Mouse (Mus musculus): ENCODE data around the gene Akt3. TPM values are rescaled to one million over a fixed set of nuclear protein-coding genes. Genes with fewer than 3 reads are reported as not detected.

Gene Akt3
- polyA plus RNA-seq (2016; fragmentation: Nextera tagmentation; extraction: Ambion mirVana), result 11.4 TPM in 2 replicates

- peaks cover 34% of the 10 kb centered on the region for H3K4me1 ChIP-seq
- H3K4me3 ChIP-seq, result peak within 1 kb of the TSS; percentile 99
- H3K36me3 ChIP-seq (replicated peaks), result no peaks in the 10 kb centered on the region
- H3K9me3 ChIP-seq, result no peaks in the 10 kb centered on the region
- peak within 1 kb of the TSS; percentile 100 for H3K27ac ChIP-seq
- H3K27me3 ChIP-seq (ENCODE audit: poor library complexity, severe bottlenecking), result peaks cover 13% of the 10 kb centered on the region
- 0% methylated on average over 10 of the region's 32 CpGs for WGBS
- no peak for DNase-seq (ENCODE audit: extremely low spot score, low spot score)
These were observed at the start of gene Akt3 for GRCm38 (mm10) chr1:177258034-177258342. TSS of gene Akt3 (minus strand) at chr1:177258203.

DNA sequence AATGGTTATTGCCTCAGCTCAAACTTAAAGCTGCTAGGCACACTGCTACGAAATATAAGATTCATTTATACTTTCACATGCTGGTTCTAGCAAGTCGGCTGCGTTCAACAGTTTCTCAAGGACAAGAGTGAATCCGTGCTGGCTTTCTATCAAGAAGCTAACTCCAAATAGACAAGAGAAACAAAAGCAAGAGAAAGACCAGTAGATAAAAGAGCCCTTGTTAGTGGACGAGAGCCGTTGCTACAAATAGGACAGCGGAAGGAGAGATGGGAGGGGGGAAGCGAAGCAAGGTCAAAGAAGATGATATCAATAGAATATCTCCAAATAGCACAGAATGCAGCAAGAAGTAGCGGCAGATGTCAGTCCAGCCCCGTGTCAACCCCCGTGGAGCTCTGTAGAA is 49.5 kb upstream of the Akt3 start:
- H3K4me1 ChIP-seq, result peaks cover 11% of the 10 kb centered on the region
- no peaks in the 10 kb centered on the region for H3K27me3 ChIP-seq (ENCODE audit: poor library complexity, severe bottlenecking)
- no peak for DNase-seq (ENCODE audit: extremely low spot score, low spot score)
- H3K27ac ChIP-seq, result no peak overlapping the region
- 78% methylated on average over 11 of the region's 11 CpGs for WGBS
- H3K4me3 ChIP-seq, result no peak overlapping the region
- no peaks in the 10 kb centered on the region for H3K9me3 ChIP-seq
- H3K36me3 ChIP-seq (replicated peaks), result no peaks in the 10 kb centered on the region

DNA sequence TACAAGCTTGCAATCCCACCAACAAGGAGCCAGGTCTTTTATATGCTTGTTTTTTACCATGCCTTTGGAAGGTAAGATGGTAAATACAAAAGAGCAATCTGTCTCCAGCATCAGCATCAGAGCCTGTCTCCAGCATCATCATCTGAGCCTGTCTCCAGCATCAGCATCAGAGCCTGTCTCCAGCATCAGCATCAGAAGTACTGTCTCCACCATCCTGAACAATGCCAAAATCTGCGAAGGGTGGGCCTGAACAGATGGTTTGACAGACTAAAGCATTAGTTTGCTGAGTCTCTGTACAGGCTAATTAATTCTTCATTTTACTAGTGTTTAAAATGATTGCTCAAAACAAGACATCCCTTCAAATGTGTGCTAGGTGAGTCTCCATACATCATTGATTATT is 40.2 kb upstream of the Akt3 start:
- Histone ChIP-seq H3K4me1 (0 out of 2 replicates have a peak, but pooled peaks cover 3% of the 10 kb centered on the region), H3K9me3 (no peaks in the 10 kb centered on the region), H3K27me3 (ENCODE audit: poor library complexity, severe bottlenecking) (no peaks in the 10 kb centered on the region), H3K36me3 (replicated peaks) (no peaks in the 10 kb centered on the region), H3K4me3 (no peak overlapping the region), H3K27ac (no peak overlapping the region)
- WGBS, result 95% methylated on average over 1 of the region's 1 CpGs
- no peak for DNase-seq (ENCODE audit: extremely low spot score, low spot score)

- no peak overlapping the region for H3K4me3 ChIP-seq
- no peaks in the 10 kb centered on the region for H3K36me3 ChIP-seq (replicated peaks)
- H3K27ac ChIP-seq, result no peak overlapping the region
- peaks cover 6% of the 10 kb centered on the region for H3K4me1 ChIP-seq
- H3K27me3 ChIP-seq (ENCODE audit: poor library complexity, severe bottlenecking), result no peaks in the 10 kb centered on the region
- no peak for DNase-seq (ENCODE audit: extremely low spot score, low spot score)
- no peaks in the 10 kb centered on the region for H3K9me3 ChIP-seq
- WGBS, result 7% methylated on average over 3 of the region's 3 CpGs
These were observed 28.8 kb upstream of the Akt3 start for GRCm38 (mm10) chr1:177286764-177287163.

- DNase-seq (ENCODE audit: extremely low spot score, low spot score), result no peak
- no peak overlapping the region for H3K27ac ChIP-seq
- no peaks in the 10 kb centered on the region for H3K27me3 ChIP-seq (ENCODE audit: poor library complexity, severe bottlenecking)
- H3K4me3 ChIP-seq, result no peak overlapping the region
- peaks cover 14% of the 10 kb centered on the region for H3K4me1 ChIP-seq
- H3K36me3 ChIP-seq (replicated peaks), result no peaks in the 10 kb centered on the region
- H3K9me3 ChIP-seq, result no peaks in the 10 kb centered on the region
These were observed 23.9 kb upstream of the Akt3 start for GRCm38 (mm10) chr1:177281925-177282324.

DNA sequence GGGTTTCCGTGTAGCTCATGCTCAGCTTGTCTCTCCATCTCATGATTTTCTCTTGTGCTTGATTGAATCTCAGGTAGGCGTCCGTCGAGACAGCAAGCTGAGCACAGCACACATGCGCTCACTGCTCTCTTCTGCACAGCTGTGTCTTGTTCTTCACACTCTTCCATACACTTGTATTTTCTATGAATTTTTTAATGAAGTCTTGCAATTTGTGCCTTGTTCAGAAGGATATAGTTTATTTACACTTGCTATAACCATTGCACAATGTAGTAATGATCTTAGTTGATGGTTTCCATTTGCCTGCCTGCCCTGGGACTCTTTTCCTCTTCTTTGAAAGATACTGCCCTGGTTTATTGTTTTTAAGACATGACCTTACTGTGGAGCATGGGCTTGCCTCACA is 19.4 kb upstream of the Akt3 start:
- no peak for DNase-seq (ENCODE audit: extremely low spot score, low spot score)
- no peaks in the 10 kb centered on the region for H3K36me3 ChIP-seq (replicated peaks)
- H3K27ac ChIP-seq, result no peak overlapping the region
- H3K4me3 ChIP-seq, result no peak overlapping the region
- peaks cover 9% of the 10 kb centered on the region for H3K4me1 ChIP-seq
- H3K9me3 ChIP-seq, result no peaks in the 10 kb centered on the region
- 92% methylated on average over 5 of the region's 5 CpGs for whole genome bisulfite sequencing
- no peaks in the 10 kb centered on the region for H3K27me3 ChIP-seq (ENCODE audit: poor library complexity, severe bottlenecking)

DNA sequence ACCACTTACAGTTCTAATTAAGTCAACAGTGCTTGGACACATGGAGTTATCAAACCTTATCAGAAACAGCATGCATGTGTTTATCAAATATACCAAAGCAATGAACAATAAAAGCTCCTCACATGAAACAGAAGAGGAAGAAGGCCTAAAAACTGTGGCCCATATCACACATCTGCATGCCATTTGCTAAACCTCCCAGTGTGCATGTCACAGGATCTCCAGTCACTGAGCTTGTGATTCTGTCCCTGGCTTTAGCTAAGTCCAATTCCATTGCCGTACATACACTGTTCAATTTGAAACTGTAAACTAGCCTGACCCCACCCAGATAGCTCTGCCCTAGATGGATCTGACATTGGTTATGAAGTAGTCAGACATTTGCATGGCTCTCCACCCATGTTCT is 9.6 kb upstream of the Akt3 start:
- DNase-seq (ENCODE audit: extremely low spot score, low spot score), result no peak
- H3K4me1 ChIP-seq, result no peaks in the 10 kb centered on the region
- H3K9me3 ChIP-seq, result no peaks in the 10 kb centered on the region
- H3K27me3 ChIP-seq (ENCODE audit: poor library complexity, severe bottlenecking), result no peaks in the 10 kb centered on the region
- H3K27ac ChIP-seq, result no peak overlapping the region
- H3K4me3 ChIP-seq, result no peak overlapping the region
- WGBS, result 84% methylated on average over 1 of the region's 1 CpGs
- H3K36me3 ChIP-seq (replicated peaks), result no peaks in the 10 kb centered on the region

GRCm38 (mm10) chr1:177262926-177263325 is 4.9 kb upstream of the Akt3 start:
- H3K4me3 ChIP-seq, result no peak overlapping the region
- no peak overlapping the region for H3K27ac ChIP-seq
- no peak for DNase-seq (ENCODE audit: extremely low spot score, low spot score)
- H3K27me3 ChIP-seq (ENCODE audit: poor library complexity, severe bottlenecking), result peaks cover 13% of the 10 kb centered on the region
- WGBS, result 80% methylated on average over 2 of the region's 2 CpGs
- H3K9me3 ChIP-seq, result no peaks in the 10 kb centered on the region
- peaks cover 15% of the 10 kb centered on the region for H3K4me1 ChIP-seq
- H3K36me3 ChIP-seq (replicated peaks), result no peaks in the 10 kb centered on the region

DNA sequence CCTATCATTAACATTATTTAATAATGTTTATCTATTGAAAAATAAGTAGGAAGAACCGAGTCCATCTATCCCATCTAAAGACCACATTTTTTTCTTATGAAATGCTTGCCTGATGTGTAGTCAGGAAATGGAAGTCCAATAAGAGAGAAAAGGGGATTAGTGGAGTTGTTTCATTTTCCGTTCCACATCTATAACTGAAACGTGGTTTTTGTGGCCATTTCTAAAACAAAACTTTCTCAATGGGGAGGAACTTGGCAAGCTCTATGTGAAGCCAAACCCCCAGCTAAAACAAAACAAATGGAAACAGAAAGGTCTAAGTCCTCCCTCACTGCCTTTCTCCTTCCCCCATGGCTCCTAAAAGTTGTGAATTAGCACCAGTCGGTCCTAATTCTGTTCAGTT is 2.8 kb upstream of the Akt3 start:
- H3K4me1 ChIP-seq, result peaks cover 29% of the 10 kb centered on the region
- H3K27me3 ChIP-seq (ENCODE audit: poor library complexity, severe bottlenecking), result peaks cover 13% of the 10 kb centered on the region
- H3K27ac ChIP-seq, result no peak overlapping the region
- 79% methylated on average over 4 of the region's 4 CpGs for WGBS
- DNase-seq (ENCODE audit: extremely low spot score, low spot score), result no peak
- H3K36me3 ChIP-seq (replicated peaks), result no peaks in the 10 kb centered on the region
- no peak overlapping the region for H3K4me3 ChIP-seq
- H3K9me3 ChIP-seq, result no peaks in the 10 kb centered on the region

DNA sequence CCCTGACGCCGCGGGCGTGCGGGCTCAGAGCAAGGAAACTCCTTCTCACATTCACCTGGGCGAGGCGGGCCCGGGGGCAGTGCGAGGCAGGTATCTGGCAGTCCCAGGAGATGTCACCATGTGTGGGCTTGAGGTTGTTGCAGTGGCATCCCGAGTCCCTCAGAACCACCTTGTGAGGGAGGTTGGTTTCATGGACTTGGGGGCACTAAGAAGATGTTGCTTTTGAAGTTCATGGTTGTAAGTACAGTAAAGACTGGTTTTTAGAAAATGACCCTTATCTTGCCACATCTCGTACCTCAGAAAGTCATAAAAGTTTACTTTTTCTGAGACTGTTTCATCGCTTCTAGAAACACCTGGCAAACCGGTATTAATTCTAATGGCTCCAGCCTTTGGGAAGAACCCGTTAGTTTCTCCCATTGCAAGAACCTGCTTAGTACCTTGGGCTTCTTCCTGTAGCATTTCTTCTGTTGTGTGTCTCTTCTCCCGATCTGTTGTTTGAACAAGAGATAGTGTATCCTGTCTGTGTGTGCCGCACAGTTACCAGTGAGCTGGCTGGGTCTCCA is 1.1 kb upstream of the Akt3 start:
- Histone ChIP-seq H3K36me3 (replicated peaks) (no peaks in the 10 kb centered on the region), H3K9me3 (no peaks in the 10 kb centered on the region), H3K4me3 (peak overlapping the region; percentile 99), H3K4me1 (peaks cover 34% of the 10 kb centered on the region), H3K27me3 (ENCODE audit: poor library complexity, severe bottlenecking) (peaks cover 13% of the 10 kb centered on the region), H3K27ac (peak overlapping the region; percentile 100)
- WGBS, result 22% methylated on average over 16 of the region's 16 CpGs
- DNase-seq (ENCODE audit: extremely low spot score, low spot score), result no peak

- peak; percentile 87 for DNase-seq (ENCODE audit: extremely low spot score, low spot score)
- Histone ChIP-seq H3K27ac (peak overlapping the region; percentile 100), H3K36me3 (replicated peaks) (no peaks in the 10 kb centered on the region), H3K4me1 (peaks cover 34% of the 10 kb centered on the region), H3K4me3 (peak overlapping the region; percentile 99), H3K9me3 (no peaks in the 10 kb centered on the region), H3K27me3 (ENCODE audit: poor library complexity, severe bottlenecking) (peaks cover 13% of the 10 kb centered on the region)
- under 1% methylated on average over 52 of the region's 86 CpGs for WGBS
These were observed 487 bp upstream of the Akt3 start for GRCm38 (mm10) chr1:177258343-177259037.

DNA sequence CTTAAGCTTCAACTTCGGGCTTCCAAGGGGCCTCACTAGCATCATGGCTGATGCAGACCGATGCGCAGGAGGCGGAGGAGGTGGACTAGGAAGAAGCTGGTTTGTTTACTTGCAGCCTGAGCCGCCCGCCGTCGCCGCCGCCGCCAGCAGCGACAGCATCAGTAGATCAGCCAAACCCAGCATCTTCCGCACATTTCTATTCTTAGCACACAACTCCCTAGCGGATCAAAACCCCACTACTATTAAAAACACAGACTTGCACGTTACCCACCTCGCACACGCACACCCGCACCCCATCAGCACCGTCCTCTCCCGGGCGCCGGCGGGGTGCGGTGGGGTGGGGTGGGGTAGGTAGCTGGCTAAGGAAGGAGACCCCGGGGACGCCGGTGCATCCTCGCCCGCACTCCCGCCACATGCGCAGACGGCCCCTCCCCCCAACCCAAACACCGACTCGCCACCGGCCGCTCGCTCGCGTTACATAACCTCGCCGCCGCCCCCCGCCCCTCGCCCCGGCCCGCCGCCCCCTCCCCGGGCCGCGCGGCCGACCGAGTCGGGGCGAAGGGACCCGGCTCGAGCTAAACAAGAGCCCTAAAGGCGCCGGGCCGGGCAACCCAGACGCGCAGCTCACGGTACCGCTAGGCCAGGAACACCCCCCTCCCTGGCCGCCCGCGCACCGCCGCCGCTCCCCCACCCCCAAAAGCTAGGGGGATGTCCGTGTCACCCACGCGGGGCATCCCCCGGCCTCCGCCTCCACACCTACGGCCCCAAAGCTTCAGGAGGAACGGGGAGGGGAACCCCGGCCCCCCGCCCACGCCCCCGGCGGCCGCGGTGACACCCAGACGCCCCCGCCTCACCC is 597 bp downstream of the Akt3 start:
- H3K27me3 ChIP-seq (ENCODE audit: poor library complexity, severe bottlenecking), result peaks cover 13% of the 10 kb centered on the region
- WGBS, result 1% methylated on average over 70 of the region's 86 CpGs
- peak; percentile 82 for DNase-seq (ENCODE audit: extremely low spot score, low spot score)
- H3K9me3 ChIP-seq, result no peaks in the 10 kb centered on the region
- peak overlapping the region; percentile 99 for H3K4me3 ChIP-seq
- H3K27ac ChIP-seq, result peak overlapping the region; percentile 100
- peaks cover 34% of the 10 kb centered on the region for H3K4me1 ChIP-seq
- no peaks in the 10 kb centered on the region for H3K36me3 ChIP-seq (replicated peaks)

DNA sequence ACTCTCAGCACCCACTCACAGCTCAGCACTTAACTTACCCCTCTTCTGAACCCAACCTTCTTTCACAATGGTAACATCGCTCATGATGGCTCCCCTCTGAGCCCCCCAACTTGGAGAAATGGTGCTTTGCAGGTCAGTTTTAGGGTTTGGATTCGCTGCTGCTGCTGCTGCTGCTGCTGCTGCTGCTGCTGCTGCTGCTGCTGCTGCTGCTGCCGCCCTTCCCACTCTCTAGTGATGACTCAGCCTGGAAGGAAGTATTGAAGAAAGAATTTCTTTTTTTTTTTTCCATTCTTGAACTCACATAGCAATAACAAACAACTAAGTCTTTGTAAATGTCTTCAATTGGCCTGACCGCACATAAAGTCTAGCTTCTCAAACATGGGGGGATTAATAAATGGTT is 9.4 kb downstream of the Akt3 start:
- Histone ChIP-seq H3K27me3 (ENCODE audit: poor library complexity, severe bottlenecking) (no peaks in the 10 kb centered on the region), H3K4me3 (no peak overlapping the region), H3K4me1 (peaks cover 5% of the 10 kb centered on the region; the same call in 1 of the 2 replicates), H3K27ac (peak overlapping the region; percentile 60; the same call in 1 of the 2 replicates), H3K36me3 (replicated peaks) (peaks cover 31% of the 10 kb centered on the region), H3K9me3 (no peaks in the 10 kb centered on the region)
- DNase-seq (ENCODE audit: extremely low spot score, low spot score), result no peak
- WGBS, result 79% methylated on average over 4 of the region's 4 CpGs
